Mouse (Mus musculus) forebrain, postnatal 0 days (tissue): ENCODE measurements around the gene Ankrd39. TPM values are rescaled to one million over a fixed set of nuclear protein-coding genes. Genes with fewer than 3 reads are reported as not detected.

Experiments
- ATAC-seq: fragments of 200-750 bp; cut with Nextera tagmentation; 2 replicates; pipeline ENCODE4 v1.8.0; 2017; ENCODE audit warnings: mild to moderate bottlenecking, moderate library complexity
- DNase-seq: peaks from one replicate; pipeline ENCODE4 v3.0.0-alpha.2; 2015
- H3K27ac ChIP-seq: fragments of 300-500 bp; sonication (generic); 2 replicates; pipeline ENCODE4 v1.5.1; 2014; ENCODE audit warnings: low read depth, mild to moderate bottlenecking, antibody characterized with exemption, low read length, moderate library complexity, mixed read lengths
- H3K27me3 ChIP-seq: fragments of 300-500 bp; sonication (generic); 2 replicates; pipeline ENCODE4 v1.6.1; 2014; ENCODE audit warnings: mild to moderate bottlenecking, low read length, mixed read lengths; ENCODE audit not compliant: insufficient read depth
- H3K36me3 ChIP-seq: fragments of 300-500 bp; sonication (generic); 2 replicates; pipeline ENCODE4 v1.6.1; 2014; ENCODE audit warnings: mild to moderate bottlenecking, moderate library complexity; ENCODE audit not compliant: insufficient read depth
- H3K4me1 ChIP-seq: fragments of 300-500 bp; sonication (generic); 2 replicates; pipeline ENCODE4 v1.6.1; 2014; ENCODE audit warnings: antibody characterized with exemption; ENCODE audit not compliant: insufficient read depth
- H3K4me2 ChIP-seq: fragments of 300-500 bp; sonication (generic); 2 replicates; pipeline ENCODE4 v1.6.1; 2014; ENCODE audit warnings: low read depth, mild to moderate bottlenecking, moderate library complexity
- H3K4me3 ChIP-seq: fragments of 300-500 bp; sonication (generic); 2 replicates; pipeline ENCODE4 v1.5.1; 2014; ENCODE audit warnings: low read depth, low read length, mixed read lengths
- H3K9ac ChIP-seq: fragments of 300-500 bp; sonication (generic); 2 replicates; pipeline ENCODE4 v1.6.1; 2014; ENCODE audit warnings: mild to moderate bottlenecking
- H3K9me3 ChIP-seq: fragments of 300-500 bp; sonication (generic); 2 replicates; pipeline ENCODE4 v1.6.1; 2016; ENCODE audit warnings: low read length
- CTCF ChIP-seq: sonication (generic); IDR thresholded peaks from 2 replicates; pipeline ENCODE4 v1.5.1; 2016; ENCODE audit warnings: antibody characterized with exemption, control low read depth, low read depth
- WGBS: fragments of 180-500 bp; shearing (Covaris S2); extraction: QIAGEN DNeasy Blood & Tissue Kit; methylation state at CpG from one replicate; pipeline ENCODE4 v1.1.7; 2014; 5-methylcytosine and 5-hydroxymethylcytosine counted together
- polyA plus RNA-seq: library from polyadenylated mRNA; unstranded; fragments of >200 nt; fragmentation: Nextera tagmentation; extraction: Ambion mirVana; gene quantifications from 2 replicates; pipeline ENCODE4 v1.2.1, GENCODE M21; 2015
- total RNA-seq: library from RNA; depleted of rRNA; stranded (reverse); fragments of >200 nt; gene quantifications from 2 replicates; pipeline ENCODE4 v1.2.3, GENCODE M21; 2014

Ankrd39 gene
- total and polyA plus RNA-seq, 2 experiments from 2014 or later = 23.6 to 25.5 TPM

GRCm38 (mm10) chr1:36530962-36531361 lies 16.3 kb downstream of the Ankrd39 start:
- H3K4me3 ChIP-seq = no peak overlapping the region

DNA sequence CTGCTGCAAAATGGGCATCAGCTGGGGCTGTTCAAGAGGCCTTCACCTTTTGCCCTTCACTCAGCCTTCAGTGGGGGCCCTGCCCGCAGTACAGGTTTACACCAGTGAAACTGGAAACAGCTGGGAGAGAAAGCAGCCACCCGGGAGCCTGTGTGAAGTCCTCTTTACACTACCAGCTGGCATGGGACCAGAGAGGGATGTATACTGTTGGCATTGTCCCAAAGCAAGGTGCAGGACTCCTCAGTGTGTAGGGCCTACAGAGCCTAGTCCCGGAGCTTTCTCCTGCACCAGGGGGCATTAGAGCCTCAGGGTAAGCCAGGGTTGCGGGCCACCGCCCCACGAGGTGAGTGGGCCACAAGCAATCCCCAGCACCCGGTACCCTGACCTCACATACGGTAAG lies 16.8 kb downstream of the Ankrd39 start:
- WGBS = 72% methylated on average over 8 of the region's 8 CpGs
- no peak overlapping the region for H3K4me2 ChIP-seq
- no peak overlapping the region for H3K27ac ChIP-seq
- peaks cover 16% of the 10 kb centered on the region for H3K36me3 ChIP-seq
- TF ChIP-seq CTCF = no peak
- no peak for DNase-seq
- ATAC-seq = no peak
- no peak overlapping the region for H3K9ac ChIP-seq
- H3K4me1 ChIP-seq = no peaks in the 10 kb centered on the region
- no peaks in the 10 kb centered on the region for H3K27me3 ChIP-seq
- H3K4me3 ChIP-seq = no peak overlapping the region
- no peaks in the 10 kb centered on the region for H3K9me3 ChIP-seq

More at GRCm38 (mm10) chr1:36530962-36531361, 16.3 kb downstream of the Ankrd39 start:
- 91% methylated on average over 7 of the region's 7 CpGs for WGBS
- ATAC-seq (no peak), DNase-seq (no peak)
- Histone ChIP-seq H3K4me2 (no peak overlapping the region), H3K27me3 (no peaks in the 10 kb centered on the region), H3K9ac (no peak overlapping the region), H3K27ac (no peak overlapping the region), H3K9me3 (no peaks in the 10 kb centered on the region), H3K36me3 (peaks cover 11% of the 10 kb centered on the region), H3K4me1 (no peaks in the 10 kb centered on the region)
- TF ChIP-seq CTCF = no peak

DNA sequence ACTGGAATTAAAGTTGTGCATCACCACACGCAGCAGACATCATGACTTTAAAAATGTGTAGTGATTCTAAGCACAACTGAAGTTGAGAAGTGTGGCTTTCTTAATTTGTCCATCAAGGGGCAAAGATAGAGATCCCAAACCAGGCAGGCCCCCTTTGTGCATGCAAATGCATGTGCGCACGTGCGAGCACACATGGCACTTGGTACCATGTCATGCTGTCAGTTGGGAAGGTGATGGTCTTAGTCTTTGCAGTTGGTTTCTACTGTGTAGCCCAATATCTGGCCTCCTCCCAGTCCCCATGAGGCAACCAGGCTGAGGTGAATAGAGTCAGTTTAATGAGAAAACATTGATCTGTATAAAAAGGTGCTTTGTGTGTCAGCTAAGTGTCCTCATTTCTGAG lies 17.4 kb downstream of the Ankrd39 start:
- ATAC-seq (no peak), DNase-seq (no peak)
- Histone ChIP-seq H3K27ac (no peak overlapping the region), H3K9ac (no peak overlapping the region), H3K4me2 (no peak overlapping the region), H3K36me3 (peaks cover 22% of the 10 kb centered on the region), H3K4me1 (no peaks in the 10 kb centered on the region), H3K4me3 (no peak overlapping the region), H3K27me3 (no peaks in the 10 kb centered on the region), H3K9me3 (no peaks in the 10 kb centered on the region)
- 88% methylated on average over 4 of the region's 4 CpGs for WGBS
- TF ChIP-seq CTCF = no peak

GRCm38 (mm10) chr1:36529274-36529673 lies 18.0 kb downstream of the Ankrd39 start:
- no peak overlapping the region for H3K9ac ChIP-seq
- WGBS = 94% methylated on average over 4 of the region's 4 CpGs
- H3K4me1 ChIP-seq = no peaks in the 10 kb centered on the region
- H3K27ac ChIP-seq = no peak overlapping the region
- H3K27me3 ChIP-seq = no peaks in the 10 kb centered on the region
- no peak overlapping the region for H3K4me3 ChIP-seq
- H3K4me2 ChIP-seq = no peak overlapping the region
- no peak for ATAC-seq
- H3K36me3 ChIP-seq = peaks cover 28% of the 10 kb centered on the region
- no peaks in the 10 kb centered on the region for H3K9me3 ChIP-seq
- DNase-seq = no peak
- no peak for TF ChIP-seq CTCF

DNA sequence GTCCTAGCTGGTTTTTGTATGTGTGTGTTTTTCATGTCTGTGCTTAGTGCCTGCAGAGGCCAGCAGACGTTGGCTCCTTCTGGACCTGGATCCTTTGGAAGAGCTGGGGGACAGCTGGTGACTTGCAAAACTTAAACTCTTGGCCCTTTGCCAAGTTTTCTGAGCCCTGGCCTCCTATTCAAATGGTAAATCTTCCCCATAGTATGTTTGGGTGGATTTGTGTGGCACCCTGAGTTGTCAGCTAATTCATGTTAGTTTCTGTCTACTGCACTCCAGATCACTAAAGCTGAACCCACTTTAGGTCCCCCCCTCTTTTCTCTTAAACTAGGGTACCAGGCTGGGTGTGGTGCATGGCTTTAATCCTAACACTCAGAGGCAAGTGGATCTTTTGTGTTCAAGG lies 18.9 kb downstream of the Ankrd39 start:
- DNase-seq (peak; percentile 61), ATAC-seq (peak; percentile 62)
- 3% methylated on average over 1 of the region's 1 CpGs for WGBS
- Histone ChIP-seq H3K4me1 (no peaks in the 10 kb centered on the region), H3K9me3 (no peaks in the 10 kb centered on the region), H3K36me3 (peaks cover 36% of the 10 kb centered on the region), H3K4me3 (no peak overlapping the region), H3K4me2 (no peak overlapping the region), H3K27ac (peak overlapping the region; percentile 35; the same call in 1 of the 2 replicates), H3K27me3 (no peaks in the 10 kb centered on the region), H3K9ac (no peak overlapping the region)
- TF ChIP-seq CTCF = no peak

- ATAC-seq = no peak
- H3K4me1 ChIP-seq = no peaks in the 10 kb centered on the region
- H3K36me3 ChIP-seq = peaks cover 50% of the 10 kb centered on the region
- 84% methylated on average over 10 of the region's 10 CpGs for WGBS
- H3K27me3 ChIP-seq = no peaks in the 10 kb centered on the region
- no peak overlapping the region for H3K4me2 ChIP-seq
- no peaks in the 10 kb centered on the region for H3K9me3 ChIP-seq
- DNase-seq = no peak
- no peak overlapping the region for H3K4me3 ChIP-seq
- TF ChIP-seq CTCF = no peak
- no peak overlapping the region for H3K27ac ChIP-seq
- no peak overlapping the region for H3K9ac ChIP-seq
These were observed 20.3 kb downstream of the Ankrd39 start for GRCm38 (mm10) chr1:36526903-36527302.

DNA sequence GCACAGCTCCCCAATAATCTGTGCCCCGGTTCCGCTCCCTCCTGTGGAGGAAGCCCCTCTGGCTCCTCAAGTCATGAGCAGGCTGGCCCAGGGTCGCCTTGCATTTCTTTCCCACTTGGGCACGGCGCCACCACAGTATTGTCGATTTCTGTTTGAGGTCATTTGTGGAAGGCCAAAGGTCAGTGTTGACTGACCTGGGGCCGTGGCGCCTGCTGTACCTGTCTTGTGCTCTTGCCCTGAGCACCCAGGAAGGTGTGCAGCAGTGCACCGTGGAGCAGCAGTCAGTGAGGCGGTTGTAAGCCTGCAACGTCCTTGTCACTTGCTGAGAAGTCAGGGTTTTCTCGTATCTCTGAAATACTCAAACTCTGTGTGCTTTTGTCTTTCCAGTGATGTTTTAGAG lies 21.5 kb downstream of the Ankrd39 start:
- H3K4me3 ChIP-seq = no peak overlapping the region

More for the DNA sequence above, 21.5 kb downstream of the Ankrd39 start:
- no peak for ATAC-seq
- H3K4me1 ChIP-seq = no peaks in the 10 kb centered on the region
- no peak for DNase-seq
- no peaks in the 10 kb centered on the region for H3K9me3 ChIP-seq
- H3K9ac ChIP-seq = no peak overlapping the region
- no peak overlapping the region for H3K4me2 ChIP-seq
- H3K27me3 ChIP-seq = no peaks in the 10 kb centered on the region
- no peak overlapping the region for H3K27ac ChIP-seq
- WGBS = 90% methylated on average over 12 of the region's 12 CpGs
- no peak for TF ChIP-seq CTCF
- H3K36me3 ChIP-seq = peaks cover 62% of the 10 kb centered on the region
